Mouse (Mus musculus) retina, embryonic 14.5 days (tissue): ENCODE data around the gene Cggbp1.

Experiments
- DNase-seq: peaks from one replicate; pipeline ENCODE4 v3.0.0-alpha.2; 2015; ENCODE audit warnings: low spot score

Cggbp1 gene

DNA sequence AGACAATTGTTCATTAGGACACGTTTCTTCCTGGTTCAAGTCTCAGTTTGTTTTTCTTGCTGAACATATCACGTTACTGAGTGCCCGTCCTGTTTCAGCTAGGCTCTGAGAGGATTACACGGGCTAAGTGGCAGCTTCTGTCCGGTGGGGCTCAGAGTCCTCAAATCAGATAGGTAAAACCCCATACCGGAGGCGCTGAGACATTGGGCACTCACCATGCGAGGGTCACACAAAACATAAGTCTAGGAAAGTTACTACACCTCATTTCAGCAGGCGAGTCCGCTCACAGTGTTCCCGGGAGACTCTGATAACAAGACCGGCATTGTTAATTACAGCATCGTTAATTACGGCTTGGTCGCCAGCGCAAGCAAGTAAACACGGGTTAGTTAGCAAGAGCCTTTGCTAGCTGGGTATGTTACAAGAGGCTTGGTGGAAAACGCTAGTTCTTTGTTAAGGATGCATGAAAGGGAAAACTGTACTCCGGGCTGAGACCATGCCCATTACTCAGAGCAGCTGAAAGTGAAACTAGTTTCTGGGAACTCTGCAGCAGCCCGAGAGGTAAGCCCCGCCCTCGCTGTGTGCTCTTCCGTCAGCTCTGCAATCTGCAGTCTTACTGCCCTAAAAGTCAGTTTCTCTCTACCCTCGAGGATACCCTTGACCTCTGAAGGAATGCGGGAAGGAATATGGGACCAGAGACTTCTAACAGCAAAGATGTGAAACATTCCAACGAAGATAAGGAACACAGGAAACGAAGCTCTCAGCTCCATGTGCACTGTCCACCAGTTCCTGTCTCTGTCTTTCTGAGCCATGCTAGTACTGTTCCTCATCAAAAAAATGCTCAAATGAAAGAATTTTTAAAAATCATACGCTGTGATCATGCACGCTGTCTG lies 21.9 kb downstream of the Cggbp1 start:
- peak; percentile 82 for DNase-seq

DNA sequence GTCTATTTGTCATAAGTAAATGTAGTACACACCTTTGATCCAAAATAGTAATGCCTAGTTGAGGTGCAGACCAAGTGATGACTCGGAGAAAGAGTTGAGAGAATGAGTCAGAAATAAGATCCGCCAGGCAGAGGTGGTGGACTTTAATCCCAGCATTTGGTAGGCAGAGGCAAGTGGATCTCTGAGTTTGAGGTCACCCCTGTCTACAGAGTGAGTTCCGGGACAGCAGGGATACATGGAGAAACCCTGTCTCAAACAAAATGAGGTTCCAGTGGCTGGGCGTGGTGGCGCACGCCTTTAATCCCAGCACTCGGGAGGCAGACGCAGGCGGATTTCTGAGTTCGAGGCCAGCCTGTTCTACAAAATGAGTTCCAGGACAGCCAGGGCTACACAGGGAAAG lies 23.6 kb downstream of the Cggbp1 start:
- DNase-seq: no peak

DNA sequence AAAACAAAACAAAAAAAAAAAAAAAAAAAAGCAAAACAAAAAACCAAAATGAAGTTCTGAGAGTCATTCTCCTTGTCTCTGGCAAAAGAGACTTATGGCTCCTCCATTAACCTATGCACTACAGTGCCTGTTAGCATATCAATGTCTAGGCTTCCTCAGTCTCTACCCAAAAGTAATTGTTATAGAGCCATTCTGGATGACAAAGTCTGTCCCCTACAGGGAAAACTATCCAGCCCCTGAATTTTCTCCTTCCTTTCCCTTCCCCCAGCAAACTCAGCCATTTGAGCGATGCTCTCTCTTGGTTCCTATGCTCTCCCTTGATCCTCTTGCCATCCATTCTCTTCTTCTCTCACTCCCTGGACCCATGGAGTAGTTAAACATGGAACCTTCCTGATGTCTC lies 24.0 kb downstream of the Cggbp1 start:
- DNase-seq: no peak

GRCm38 (mm10) chr16:64876631-64877265 lies 25.0 kb downstream of the Cggbp1 start:
- DNase-seq: no peak

DNA sequence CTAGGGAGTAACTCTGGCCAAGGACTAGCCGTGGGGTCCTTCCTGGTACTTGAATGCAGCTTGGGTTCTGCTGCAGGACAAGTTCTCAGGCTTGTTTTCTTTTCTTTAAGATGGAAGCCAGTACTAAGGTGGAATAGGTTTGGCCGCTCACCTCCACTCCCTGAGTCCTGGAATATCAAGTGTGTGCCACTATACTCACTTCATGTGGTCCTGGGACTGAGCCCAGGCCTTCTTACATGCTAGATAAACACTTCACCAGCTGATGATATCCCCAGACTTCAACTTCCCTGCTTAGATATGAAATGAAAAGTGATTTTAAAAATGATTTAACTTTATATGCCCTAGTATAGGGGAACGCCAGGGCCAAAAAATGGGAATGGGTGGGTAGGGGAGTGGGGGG lies 25.5 kb downstream of the Cggbp1 start:
- DNase-seq: no peak

DNA sequence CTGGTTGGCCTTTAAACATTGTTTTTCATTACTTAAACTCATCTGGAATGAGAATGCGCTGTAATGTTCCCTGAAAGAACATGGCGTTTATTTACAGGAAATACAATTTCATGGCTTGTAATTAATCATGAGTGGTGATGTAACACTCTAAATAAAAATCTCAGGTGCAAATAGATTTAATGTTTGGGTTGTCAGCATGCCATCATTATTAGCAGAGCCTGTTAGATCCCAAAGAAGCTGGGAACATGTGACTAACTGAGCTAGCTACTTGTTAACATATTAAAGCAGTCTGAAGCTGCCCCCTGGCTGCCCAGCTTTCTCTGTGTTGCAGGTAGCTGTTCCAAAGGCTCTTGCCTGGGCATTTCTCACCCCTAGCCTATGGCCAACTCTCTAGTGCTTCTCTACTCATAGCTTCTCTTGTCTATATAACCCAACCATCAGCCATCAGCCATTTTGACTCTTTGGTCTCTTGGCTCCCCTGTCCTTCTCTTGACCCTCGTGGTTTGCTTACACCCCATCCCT lies 26.9 kb downstream of the Cggbp1 start:
- DNase-seq: no peak

GRCm38 (mm10) chr16:64879735-64880134 lies 27.9 kb downstream of the Cggbp1 start:
- no peak for DNase-seq

DNA sequence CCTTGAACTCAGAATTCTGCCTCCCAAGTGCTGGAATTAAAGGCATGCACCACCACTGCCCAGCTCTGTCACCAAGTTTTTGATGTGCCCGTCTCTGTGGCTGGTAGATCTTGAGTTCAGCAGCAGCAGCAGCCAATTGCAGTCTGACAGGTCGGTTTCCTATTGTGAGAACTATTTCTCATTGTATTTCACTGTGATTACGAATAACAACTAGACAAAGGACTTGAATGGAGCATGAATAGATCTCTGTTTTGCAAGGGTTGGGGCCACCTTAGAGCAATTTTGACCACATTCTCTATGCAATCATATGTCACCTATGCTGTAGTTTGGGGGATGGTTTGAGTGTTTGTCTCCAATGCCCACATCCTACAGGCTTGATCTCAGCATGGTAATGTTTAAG lies 29.2 kb downstream of the Cggbp1 start:
- no peak for DNase-seq

- DNase-seq: no peak
Observed at GRCm38 (mm10) chr16:64881442-64881841, 29.6 kb downstream of the Cggbp1 start.

DNA sequence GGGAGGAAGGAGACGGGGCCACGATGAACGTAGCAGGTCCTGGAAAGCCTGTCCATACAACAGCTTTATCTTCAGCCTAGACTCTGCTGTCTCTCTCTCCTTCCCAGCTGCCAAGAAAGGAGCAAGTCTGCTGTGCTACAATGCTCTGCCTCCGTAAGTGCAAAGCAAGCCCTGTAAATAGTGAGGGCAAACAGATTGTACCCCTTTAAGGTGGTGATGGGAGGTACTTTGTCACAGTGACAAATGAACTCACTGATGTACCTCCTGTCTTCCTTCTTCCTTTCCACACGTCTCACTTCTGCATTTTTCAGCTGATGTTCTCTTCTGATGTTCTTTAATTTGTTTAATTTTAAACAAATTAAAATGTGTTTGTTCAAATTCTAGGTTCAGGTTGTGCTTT lies 32.1 kb downstream of the Cggbp1 start:
- DNase-seq: no peak

- no peak for DNase-seq
Observed at GRCm38 (mm10) chr16:64884420-64884838, 32.6 kb downstream of the Cggbp1 start.

GRCm38 (mm10) chr16:64885142-64885541 lies 33.3 kb downstream of the Cggbp1 start:
- DNase-seq: no peak

DNA sequence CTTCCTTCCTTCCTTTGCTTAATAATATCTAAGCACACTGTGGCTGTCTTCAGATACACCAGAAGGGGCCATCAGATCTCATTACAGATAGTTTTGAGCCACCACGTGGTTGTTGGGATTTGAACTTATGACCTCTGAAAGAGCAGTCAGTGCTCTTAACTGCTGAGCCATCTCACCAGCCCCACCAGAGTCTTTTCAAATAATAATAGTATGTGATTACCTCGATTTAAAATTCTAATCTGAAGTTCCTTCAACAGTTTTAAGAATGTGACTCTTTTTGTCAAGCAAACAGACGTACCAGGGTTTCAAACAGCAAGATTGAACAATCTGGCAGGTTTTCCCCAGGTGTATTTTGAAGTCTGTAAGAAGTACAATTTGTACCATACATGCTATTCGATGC lies 33.8 kb downstream of the Cggbp1 start:
- no peak for DNase-seq

DNA sequence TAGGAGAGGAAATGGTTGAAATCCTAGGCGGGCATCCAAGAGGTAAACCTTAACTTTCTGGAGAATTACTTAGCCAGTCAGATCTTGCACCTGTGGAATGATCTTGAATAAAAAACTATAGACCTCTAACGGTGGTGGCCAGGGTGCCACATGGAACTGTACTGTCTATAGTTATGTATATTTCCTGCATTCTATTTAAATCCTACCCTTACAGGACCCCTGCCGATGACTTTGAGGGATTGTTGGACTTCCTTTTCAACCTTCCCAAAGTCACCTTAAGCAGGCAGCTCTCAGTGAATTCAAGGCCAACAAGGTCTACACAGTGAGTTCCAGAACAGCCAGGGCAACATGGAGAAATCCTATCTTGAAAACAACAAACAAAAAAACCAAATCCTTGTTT lies 37.7 kb downstream of the Cggbp1 start:
- no peak for DNase-seq

DNA sequence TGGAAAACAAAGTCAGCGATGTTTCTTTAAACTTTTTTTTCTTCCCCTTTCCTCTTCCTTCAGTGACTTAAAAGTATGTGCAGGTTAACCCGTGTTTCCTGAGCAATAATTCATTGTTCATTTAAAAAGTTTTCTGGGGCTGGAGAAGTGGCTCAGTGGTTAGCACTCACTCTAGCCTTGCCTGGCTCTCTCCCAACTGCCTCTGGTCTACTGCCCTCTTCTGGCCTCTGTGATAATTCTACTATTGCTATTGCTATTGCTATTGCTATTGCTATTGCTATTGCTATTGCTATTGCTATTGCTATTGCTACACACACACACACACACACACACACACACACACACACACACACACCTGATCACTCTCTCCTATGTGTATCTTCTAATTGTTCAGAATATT lies 47.3 kb downstream of the Cggbp1 start:
- no peak for DNase-seq

GRCm38 (mm10) chr16:64903328-64903727 lies 51.5 kb downstream of the Cggbp1 start:
- DNase-seq: no peak

- peak; percentile 35 for DNase-seq
Observed at GRCm38 (mm10) chr16:64907112-64907511, 55.3 kb downstream of the Cggbp1 start.

- no peak for DNase-seq
Observed at GRCm38 (mm10) chr16:64908747-64909146, 57.0 kb downstream of the Cggbp1 start.
